In the genomic region with DNA sequence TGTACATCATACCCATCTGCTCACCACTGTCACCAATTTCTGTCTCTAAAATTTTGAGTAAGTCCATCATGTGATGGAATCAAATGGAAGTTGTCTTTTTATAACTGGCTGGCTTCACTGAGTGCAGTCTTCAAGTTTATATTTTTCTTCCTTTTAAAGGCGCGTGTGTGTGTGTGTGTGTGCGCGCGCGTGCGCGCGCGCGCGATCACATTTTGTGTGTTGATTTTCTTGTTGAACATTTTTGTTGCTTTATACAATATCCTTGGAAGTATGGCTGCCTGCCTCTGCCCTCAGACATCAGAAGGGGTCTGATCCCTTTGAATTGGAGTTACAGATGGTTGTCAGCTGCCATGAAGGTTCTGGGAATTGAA, we compare ENCODE assay signal across 9 mouse cellular contexts. TPM values are rescaled to one million over a fixed set of nuclear protein-coding genes. Genes with fewer than 3 reads are reported as not detected.
DNase-seq lines count a peak whose midpoint lies in the region; ATAC-seq and TF ChIP-seq lines count a peak whose summit lies in the region.
"Had no signal": no experiment of that assay in that cellular context is flagged by ENCODE, and none has a peak within 500 bp of the region (broad histone marks: within the 10 kb centered on the region; RNA-seq: fewer than 3 reads in every experiment).

No protein-coding gene starts in this region.

- H3K27me3 ChIP-seq in thymus, adult 2 months (ENCODE audit: control insufficient read depth, insufficient read depth, low read length), result no peaks in the 10 kb centered on the region
- no peaks in the 10 kb centered on the region; the same call in 1 of the 2 replicates for H3K27me3 ChIP-seq in limb, embryonic 12.5 days
- H3K27me3 ChIP-seq in stomach, embryonic 14.5 days (ENCODE audit: control insufficient read depth, insufficient read depth, low read length), result no peaks in the 10 kb centered on the region
- H3K27me3 ChIP-seq: Patski had no signal

- no peak for TF ChIP-seq POLR2A in thymus, adult 2 months (IDR thresholded peaks at IDR 0.05; ENCODE audit: control insufficient read depth, extremely low read depth, insufficient read depth, low read length, poor library complexity)

- H3K4me1 ChIP-seq in thymus, adult 2 months (replicated peaks; ENCODE audit: control insufficient read depth, insufficient read depth, low read length), result 0 out of 2 replicates have a peak, but pooled peaks cover 5% of the 10 kb centered on the region
- peaks cover 12% of the 10 kb centered on the region; the same call in 1 of the 2 replicates for H3K4me1 ChIP-seq in limb, embryonic 12.5 days (replicated peaks)
- peaks cover 7% of the 10 kb centered on the region; the same call in 1 of the 2 replicates for H3K4me1 ChIP-seq in stomach, embryonic 14.5 days (ENCODE audit: control insufficient read depth, insufficient read depth, low read length)

- peak overlapping the region; percentile 100 for H3K9ac ChIP-seq in limb, embryonic 12.5 days (replicated peaks)
- peak overlapping the region; percentile 59 for H3K9ac ChIP-seq in stomach, embryonic 14.5 days (replicated peaks; ENCODE audit: low read depth, low read length)

- DNase-seq in frontal cortex, postnatal 10 days (ENCODE audit: low spot score in 2 of 2), result no peak
- DNase-seq in thymus, postnatal 4 days, result peak; percentile 27
- DNase-seq in thymus, adult 2 months, result no peak
- no peak for DNase-seq in urinary bladder, adult 2 months (ENCODE audit: low spot score)

- H3K4me2 ChIP-seq in limb, embryonic 12.5 days, result peak overlapping the region; percentile 92
- peak overlapping the region; percentile 84 for H3K4me2 ChIP-seq in stomach, embryonic 14.5 days (replicated peaks; ENCODE audit: low read depth, low read length)

- no peak overlapping the region for H3K27ac ChIP-seq in thymus, adult 2 months (ENCODE audit: control insufficient read depth, insufficient read depth, low read length)
- no peak overlapping the region for H3K27ac ChIP-seq in limb, embryonic 12.5 days
- H3K27ac ChIP-seq in stomach, embryonic 14.5 days (ENCODE audit: low read length), result no peak overlapping the region

- peaks cover 19% of the 10 kb centered on the region for H3K36me3 ChIP-seq in thymus, adult 2 months (ENCODE audit: control insufficient read depth, insufficient read depth, low read length)
- H3K36me3 ChIP-seq in limb, embryonic 12.5 days, result peaks cover 26% of the 10 kb centered on the region
- H3K36me3 ChIP-seq in stomach, embryonic 14.5 days (ENCODE audit: control insufficient read depth, insufficient read depth, low read length), result peaks cover 21% of the 10 kb centered on the region

- peak; percentile 15 for ATAC-seq in frontal cortex, adult (ENCODE audit: low TSS enrichment)
- ATAC-seq in limb, embryonic 12.5 days (ENCODE audit: insufficient number of reproducible peaks, insufficient read depth, low FRiP score, low TSS enrichment, low read depth), result no peak
- no peak for ATAC-seq in stomach, embryonic 14.5 days (ENCODE audit: insufficient number of reproducible peaks, insufficient read depth, low FRiP score, low read depth)
- no peak for ATAC-seq in inflammation-experienced regulatory T-cells, adult 6 months

- 70% methylated on average over 12 of the region's 12 CpGs for WGBS in thymus, adult 2 months
- 63% methylated on average over 12 of the region's 12 CpGs for WGBS in limb, embryonic 12.5 days
- WGBS in stomach, embryonic 14.5 days, result 48% methylated on average over 12 of the region's 12 CpGs

- no peak for TF ChIP-seq CTCF in thymus, adult 2 months (IDR thresholded peaks at IDR 0.05; ENCODE audit: borderline replicate concordance, control insufficient read depth, extremely low read depth, insufficient read depth, low read length, poor library complexity)

- H3K9me3 ChIP-seq in limb, embryonic 12.5 days, result 0 out of 2 replicates have a peak, but pooled peaks cover 4% of the 10 kb centered on the region
- H3K9me3 ChIP-seq in stomach, embryonic 14.5 days (ENCODE audit: control insufficient read depth, low read depth, low read length), result no peaks in the 10 kb centered on the region

- H3K4me3 ChIP-seq in thymus, adult 2 months (ENCODE audit: control insufficient read depth, insufficient read depth, low read length), result no peak overlapping the region
- peak overlapping the region; percentile 94 for H3K4me3 ChIP-seq in limb, embryonic 12.5 days (replicated peaks)
- H3K4me3 ChIP-seq in stomach, embryonic 14.5 days (ENCODE audit: low read depth, low read length), result peak overlapping the region; percentile 82

RNA-seq across cellular contexts. Expression of a gene that starts 0.8 kb away (rescaled TPM):
- 826 and 880 TPM in 2 replicates for polyA plus RNA-seq in thymus, adult 2 months (2012; rRNA removed)
- 686 and 699 TPM in 2 replicates for polyA plus RNA-seq in limb, embryonic 12.5 days (2016; fragmentation: Nextera tagmentation; extraction: Ambion mirVana)
- 869 and 870 TPM in 2 replicates for polyA plus RNA-seq in stomach, embryonic 14.5 days (2014; fragmentation: Nextera tagmentation; extraction: Ambion mirVana)
- polyA plus RNA-seq in inflammation-experienced regulatory T-cells, adult 6 months (2017; shearing (Covaris generic)), result 1,000 to 10,000 TPM; 1,929 to 2,891 (median 2,713) TPM
- 2,335 and 2,390 TPM in 2 replicates for polyA plus RNA-seq in urinary bladder, adult 2 months (2012; rRNA removed)

RNA-seq across cellular contexts. Expression of a gene that starts 16.1 kb away (rescaled TPM):
- polyA plus RNA-seq in thymus, adult 2 months (2012; rRNA removed), result 4.5 and 6.2 TPM in 2 replicates
- polyA plus RNA-seq in limb, embryonic 12.5 days (2016; fragmentation: Nextera tagmentation; extraction: Ambion mirVana), result 19.7 and 19.8 TPM in 2 replicates
- 28.3 and 31.0 TPM in 2 replicates for polyA plus RNA-seq in stomach, embryonic 14.5 days (2014; fragmentation: Nextera tagmentation; extraction: Ambion mirVana)
- 1 to 10 TPM; 1.6 to 8.1 (median 6.5) TPM for polyA plus RNA-seq in inflammation-experienced regulatory T-cells, adult 6 months (2017; shearing (Covaris generic))
- polyA plus RNA-seq in urinary bladder, adult 2 months (2012; rRNA removed), result 261 and 377 TPM in 2 replicates
- polyA plus RNA-seq: Patski had no signal
